Mouse (Mus musculus): ENCODE results near the gene Unk. TPM values are rescaled to one million over a fixed set of nuclear protein-coding genes. Genes with fewer than 3 reads are reported as not detected.
A peak's percentile ranks its signal among the peaks of the same experiment; 100 is the strongest.

The Unk gene
- total RNA-seq, 2 experiments from 2014 or later = 8.4 to 9.0 TPM

DNA sequence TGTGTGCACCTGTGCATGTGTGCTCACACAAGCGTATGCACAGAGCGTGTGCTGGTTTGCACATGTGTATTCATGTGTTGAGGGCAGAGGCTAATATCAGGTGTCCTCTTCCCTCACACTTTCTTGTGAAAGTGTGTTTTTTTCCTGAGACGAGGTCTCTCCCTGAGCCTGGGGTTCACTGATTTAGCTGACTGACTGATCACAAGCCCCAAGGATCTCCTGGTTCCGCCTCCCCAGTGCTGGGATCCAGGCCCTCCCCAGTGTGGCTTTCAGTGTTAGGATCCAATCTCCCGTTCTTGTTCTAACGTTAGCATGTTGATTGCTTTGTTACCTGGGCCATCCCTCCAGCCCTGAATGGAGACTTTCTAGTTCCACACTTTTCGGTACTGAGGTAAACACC is 70.7 kb downstream of the Unk start:
- intact Hi-C loops (cut with DNase I) = no loop called here
- DNase-seq (ENCODE audit: low spot score) = no peak

GRCm38 (mm10) chr11:116101931-116102381 is 71.8 kb downstream of the Unk start:
- intact Hi-C loops (cut with DNase I) = no loop called here
- peak; percentile 85 for DNase-seq (ENCODE audit: low spot score)

DNA sequence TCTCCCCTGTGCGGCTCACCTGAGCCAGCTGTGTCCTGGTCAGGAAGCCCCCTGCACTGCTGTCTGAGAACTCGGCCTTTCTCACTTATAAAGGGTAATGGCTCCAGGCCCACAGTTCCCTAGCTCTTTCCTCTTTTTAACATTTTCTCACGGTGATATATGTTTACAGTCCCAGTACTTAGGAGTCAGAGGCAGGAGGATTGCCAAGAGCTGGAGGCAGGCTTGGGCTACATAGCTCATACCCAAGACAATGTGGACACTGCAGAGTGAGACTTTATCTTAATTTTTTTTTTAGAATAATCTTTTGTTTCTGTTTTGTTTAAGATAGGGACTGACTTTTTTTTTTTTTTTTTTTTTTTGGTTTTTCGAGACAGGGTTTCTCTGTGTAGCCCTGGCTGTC is 72.3 kb downstream of the Unk start:
- DNase-seq (ENCODE audit: low spot score) = no peak
- intact Hi-C loops (cut with DNase I) = no loop called here

DNA sequence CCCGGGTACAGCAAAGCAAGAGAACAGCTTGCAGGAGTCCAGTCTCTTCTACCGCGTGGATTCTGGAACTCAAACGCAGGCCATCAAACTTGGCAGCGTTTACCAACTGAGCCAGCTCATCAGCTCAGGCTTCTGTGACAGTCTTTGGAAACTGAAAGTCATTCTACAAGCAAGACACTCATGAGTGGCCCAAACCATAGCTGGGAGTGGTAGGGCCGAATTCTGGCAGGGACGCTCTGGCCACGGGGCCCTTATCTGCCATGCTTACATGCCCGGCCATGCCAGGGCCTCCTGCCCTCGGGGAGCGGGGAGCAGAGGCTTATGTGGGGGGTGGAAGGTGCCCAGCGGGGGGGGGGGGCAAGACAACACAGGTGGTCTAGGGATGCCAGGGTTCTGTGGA is 73.5 kb downstream of the Unk start:
- DNase-seq (ENCODE audit: low spot score) = no peak
- intact Hi-C loops (cut with DNase I) = no loop called here

- peak; percentile 85 for DNase-seq (ENCODE audit: low spot score)
- intact Hi-C loops (cut with DNase I) = no loop called here
Measured at GRCm38 (mm10) chr11:116104006-116104646, 74.0 kb downstream of the Unk start.

DNA sequence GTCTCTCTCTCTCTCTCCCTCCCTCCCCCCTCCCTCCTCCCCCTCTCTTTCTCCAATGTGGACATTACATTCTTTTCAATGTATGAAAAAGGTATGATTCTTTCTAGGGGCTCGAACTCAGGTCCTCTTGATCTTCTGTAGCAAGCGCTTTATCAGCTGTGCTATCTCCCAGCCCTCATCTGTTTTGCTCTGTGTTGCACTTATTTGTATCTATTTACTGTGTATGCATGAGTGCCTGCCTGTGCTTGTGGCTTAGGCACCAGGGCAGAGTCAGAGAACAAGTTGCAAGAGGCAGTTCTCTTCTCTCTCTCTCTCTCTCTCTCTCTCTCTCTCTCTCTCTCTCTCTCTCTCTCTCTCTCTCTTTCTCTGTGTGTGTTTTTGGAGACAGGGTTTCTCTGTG is 74.9 kb downstream of the Unk start:
- intact Hi-C loops (cut with DNase I) = no loop called here
- DNase-seq (ENCODE audit: low spot score) = no peak

- DNase-seq (ENCODE audit: low spot score) = no peak
- intact Hi-C loops (cut with DNase I) = no loop called here
Measured at GRCm38 (mm10) chr11:116106154-116106962, 76.2 kb downstream of the Unk start.

DNA sequence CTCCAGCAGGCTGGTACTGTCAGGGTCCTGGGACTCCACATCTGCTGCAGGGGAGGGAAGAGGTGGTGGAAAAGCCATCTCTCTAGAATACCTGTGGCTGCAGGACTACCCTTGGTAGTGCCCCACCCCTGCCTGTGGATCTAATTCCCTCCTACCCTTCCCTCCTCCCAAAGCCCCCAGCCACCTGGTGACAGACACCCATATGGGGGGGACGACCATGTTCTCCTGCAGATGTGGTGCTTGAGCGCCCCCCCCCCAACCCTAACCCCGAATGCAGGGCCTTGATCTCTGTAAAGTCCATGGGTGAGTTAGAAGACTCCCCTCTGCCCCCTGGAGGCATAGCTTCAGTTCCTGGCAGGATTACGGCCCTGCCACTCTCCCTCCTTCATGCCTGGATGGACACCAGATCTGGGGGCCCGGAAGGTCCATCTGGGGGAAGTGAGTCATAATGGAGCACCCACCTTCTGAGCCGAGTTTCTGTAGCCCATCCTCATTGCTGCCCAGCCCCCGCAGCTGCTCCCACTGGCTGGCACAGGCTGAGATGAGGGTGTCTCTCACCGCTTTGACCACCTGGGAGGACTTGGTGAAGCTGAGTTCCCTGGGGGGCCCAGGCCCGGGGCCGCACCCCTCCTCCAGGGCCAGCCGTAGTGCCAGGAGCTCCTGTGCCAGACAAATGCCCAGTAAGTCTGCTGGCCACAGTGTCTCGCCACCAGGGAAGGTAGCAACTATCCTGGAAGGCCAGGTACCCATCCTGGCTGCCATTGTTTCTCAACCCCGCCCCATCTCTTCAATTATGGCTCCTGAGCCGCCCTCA is 77.0 kb downstream of the Unk start:
- DNase-seq (ENCODE audit: low spot score) = no peak
- intact Hi-C loops (cut with DNase I) = no loop called here

- intact Hi-C loops (cut with DNase I) = no loop called here
- DNase-seq (ENCODE audit: low spot score) = no peak
Measured at GRCm38 (mm10) chr11:116107777-116108285, 77.7 kb downstream of the Unk start.

- intact Hi-C loops (cut with DNase I) = no loop called here
- DNase-seq (ENCODE audit: low spot score) = peak; percentile 85
Measured at GRCm38 (mm10) chr11:116108464-116109137, 78.5 kb downstream of the Unk start.

DNA sequence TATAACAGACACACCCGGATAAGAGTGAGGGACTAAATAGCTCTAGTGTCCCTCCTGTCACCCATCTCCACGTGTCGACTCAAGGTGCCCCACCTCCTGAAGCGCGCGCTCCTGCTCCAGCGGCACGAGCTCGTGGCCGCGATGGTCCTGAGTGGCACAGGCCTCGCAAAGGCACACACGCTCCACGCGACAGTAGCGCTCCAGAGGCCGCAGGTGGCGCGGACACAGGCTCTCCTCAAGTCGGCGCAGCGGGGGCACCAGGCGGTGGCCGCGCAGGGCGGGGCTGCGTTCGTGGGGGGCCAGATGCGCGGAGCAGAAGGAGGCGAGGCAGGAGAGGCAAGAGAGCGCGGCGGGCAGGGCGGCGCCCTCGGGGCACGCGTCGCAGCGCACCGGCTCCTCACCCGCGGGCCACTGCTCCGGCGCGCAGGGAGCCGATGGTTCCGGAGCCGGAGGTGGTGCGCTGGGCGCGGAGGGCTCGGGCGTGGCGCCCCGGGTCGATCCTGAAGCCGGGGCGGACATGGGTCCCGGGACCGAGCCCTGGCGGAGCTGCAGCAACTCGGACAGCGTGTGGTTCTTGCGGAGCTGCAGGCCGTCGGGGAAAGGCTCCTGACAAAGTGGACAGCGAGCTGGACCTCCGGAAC is 79.4 kb downstream of the Unk start:
- DNase-seq (ENCODE audit: low spot score) = no peak
- intact Hi-C loops (cut with DNase I) = loop anchor here (1.0 to 2.0 kb wide), 2 partner anchors 19 to 21 kb away; no protein-coding TSS in a partner anchor

DNA sequence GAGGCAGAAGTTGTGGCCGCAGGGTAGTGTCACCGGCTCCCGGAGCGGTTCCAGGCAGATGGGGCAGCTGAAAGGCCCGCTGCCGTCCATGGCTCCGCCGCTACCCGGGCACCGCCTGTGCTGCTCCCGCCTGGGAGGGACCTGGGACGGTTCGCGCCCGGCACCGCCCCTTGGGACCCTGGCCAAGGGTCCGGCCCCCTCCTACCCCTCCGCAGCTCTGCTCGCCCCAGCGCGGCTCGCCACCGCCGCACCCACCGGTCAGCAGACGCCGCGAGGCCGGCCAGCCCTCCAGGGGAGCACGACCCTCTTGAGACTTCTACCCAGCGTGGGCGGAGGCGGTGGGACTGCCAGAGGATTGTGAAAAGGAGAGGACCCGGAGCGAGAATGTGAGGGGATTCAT is 80.0 kb downstream of the Unk start:
- intact Hi-C loops (cut with DNase I) = loop anchor here (1.0 to 2.0 kb wide), 2 partner anchors 19 to 22 kb away; no protein-coding TSS in a partner anchor
- DNase-seq (ENCODE audit: low spot score) = peak; percentile 90

DNA sequence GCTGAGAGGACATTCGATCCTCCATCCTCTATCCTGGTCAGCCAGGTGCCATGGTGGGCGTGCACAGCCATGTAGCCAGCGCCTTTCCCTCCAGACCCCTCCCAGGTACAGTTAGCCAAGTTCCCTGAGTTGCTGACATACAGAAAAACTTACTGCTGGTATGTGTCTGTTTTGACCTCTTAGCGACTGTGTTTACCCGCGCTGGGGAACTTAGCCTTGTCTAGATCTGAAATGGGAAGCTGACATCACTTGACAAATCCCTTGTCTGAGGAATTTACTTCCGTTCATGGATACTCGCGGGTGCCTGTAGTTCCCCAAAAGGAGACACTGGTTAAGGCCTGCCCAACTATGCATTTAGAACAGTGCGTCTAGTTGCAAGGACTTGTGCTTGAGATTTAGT is 80.4 kb downstream of the Unk start:
- no peak for DNase-seq (ENCODE audit: low spot score)
- intact Hi-C loops (cut with DNase I) = loop anchor here (1.0 to 2.0 kb wide), 2 partner anchors 18 to 22 kb away; no protein-coding TSS in a partner anchor

Other genes with a start within 250 kb of the Unk start
- 10 to 100 TPM; 41.8 to 52.2 TPM for gene Caskin2, start 216.7 kb upstream of the Unk start, total RNA-seq (2021)
- gene Tsen54, start 215.6 kb upstream of the Unk start, total RNA-seq (2021) = 1 to 10 TPM; 9.1 to 9.2 TPM
- gene Llgl2, start 206.3 kb upstream of the Unk start, total RNA-seq (2021) = 10 to 100 TPM; 15.1 to 21.5 TPM
- under 1 TPM in 1 of 2 experiments, not detected in 1; 0.08 TPM for gene Myo15b, start 171.9 kb upstream of the Unk start, total RNA-seq (2021)
- 10 to 100 TPM; 19.7 to 20.2 TPM for gene Smim5, start 130.4 kb upstream of the Unk start, total RNA-seq (2021)
- gene Smim6, start 118.3 kb upstream of the Unk start, total RNA-seq (2021) = under 1 TPM in 1 of 2 experiments, not detected in 1; 0.26 TPM
- 10 to 100 TPM; 14.1 to 17.4 TPM for gene Sap30bp, start 97.0 kb upstream of the Unk start, total RNA-seq (2021)
- gene Recql5, start 96.8 kb upstream of the Unk start, total RNA-seq (2021) = 1 to 10 TPM; 7.3 to 8.8 TPM
- gene Itgb4, start 55.6 kb upstream of the Unk start, total RNA-seq (2021) = 1 to 10 TPM; 3.5 to 4.0 TPM
- 10 to 100 TPM; 13.9 to 16.0 TPM for gene Galk1, start 17.6 kb upstream of the Unk start, total RNA-seq (2021)
- 100 to 1,000 TPM; 128 to 130 TPM for gene H3f3b, start 2.4 kb upstream of the Unk start, total RNA-seq (2021)
- 1 to 10 TPM in 1 of 2 experiments, under 1 TPM in 1; 0.75 to 1.0 TPM for gene Unc13d, start 47.6 kb downstream of the Unk start, total RNA-seq (2021)
- 10 to 100 TPM; 80.1 to 92.2 TPM for gene Wbp2, start 56.7 kb downstream of the Unk start, total RNA-seq (2021)
- 10 to 100 TPM; 27.0 to 37.6 TPM for gene Trim47, start 96.9 kb downstream of the Unk start, total RNA-seq (2021)
- 1 to 10 TPM; 6.1 to 8.4 TPM for gene Trim65, start 100.8 kb downstream of the Unk start, total RNA-seq (2021)
- 10 to 100 TPM; 62.5 to 66.0 TPM for gene Mrpl38, start 108.5 kb downstream of the Unk start, total RNA-seq (2021)
- 10 to 100 TPM; 16.1 to 17.2 TPM for gene Fbf1, start 137.8 kb downstream of the Unk start, total RNA-seq (2021)
- gene Ten1, start 168.5 kb downstream of the Unk start, total RNA-seq (2021) = 10 to 100 TPM; 15.5 to 19.3 TPM
- gene Acox1, start 168.7 kb downstream of the Unk start, total RNA-seq (2021) = 100 to 1,000 TPM; 123 to 137 TPM
- gene Evpl, start 207.8 kb downstream of the Unk start, total RNA-seq (2021) = under 1 TPM; 0.75 to 0.98 TPM
- gene Srp68, start 243.9 kb downstream of the Unk start, total RNA-seq (2021) = 10 to 100 TPM; 61.9 to 62.9 TPM